Mouse (Mus musculus): ENCODE measurements around the gene Gm12695. TPM values are rescaled to one million over a fixed set of nuclear protein-coding genes. Genes with fewer than 3 reads are reported as not detected.

Gene Gm12695
- not detected for total RNA-seq (2021)
- long read RNA-seq, experiment 1, result 0 reads
- long read RNA-seq, experiment 2, result 0 reads

DNA sequence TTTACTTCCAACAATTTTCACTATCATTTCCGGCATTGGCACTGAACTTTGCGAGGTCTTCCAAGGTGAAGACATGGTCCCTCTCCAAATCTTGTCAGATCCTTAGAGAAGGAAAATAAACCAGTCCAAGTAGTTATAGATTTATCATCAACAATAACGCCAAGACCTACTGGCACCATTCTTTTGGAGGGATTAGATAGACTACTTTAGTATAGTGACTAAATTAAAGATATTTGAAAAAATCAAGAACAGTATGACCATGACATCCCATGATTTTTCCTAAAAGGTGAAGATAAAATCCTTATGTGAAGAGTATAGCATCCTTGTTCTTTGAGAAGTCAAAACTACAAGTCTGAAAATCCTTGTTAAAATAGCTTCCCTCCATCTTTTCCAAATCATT, at the start of gene Gm12695:
Gene Gm12695 (minus strand): TSS at position 101 of the 400 bp plus-strand sequence.
- DNase-seq, result no peak
- intact Hi-C loops (cut with DNase I; ENCODE audit: low total_unique reads), result no loop called here

DNA sequence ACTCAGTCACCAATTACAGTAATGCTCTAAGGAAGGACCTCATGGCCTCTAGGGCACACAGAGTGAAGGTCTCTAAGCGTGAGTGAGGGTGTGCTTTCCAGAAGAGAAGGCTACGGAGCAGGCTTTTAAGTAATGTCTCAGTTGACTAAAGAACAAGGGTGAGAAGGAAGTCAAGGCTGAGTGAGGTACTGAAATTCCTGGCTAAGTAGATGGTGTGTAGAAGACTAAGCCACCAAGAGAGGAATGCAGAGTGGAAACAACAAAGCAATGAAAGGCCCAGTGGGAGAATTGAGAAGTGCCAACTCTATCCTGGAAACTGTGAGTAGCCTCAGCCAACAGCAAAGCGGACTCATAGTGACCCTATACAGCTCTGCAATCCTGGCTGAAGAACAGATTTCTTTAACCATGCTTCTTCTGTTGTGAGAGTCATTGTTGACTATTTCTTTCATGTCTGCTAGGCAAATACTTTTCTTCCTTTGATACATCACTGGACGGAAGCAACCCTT, 40.6 kb upstream of the Gm12695 start:
- intact Hi-C loops (cut with DNase I; ENCODE audit: low total_unique reads), result no loop called here
- no peak for DNase-seq

DNA sequence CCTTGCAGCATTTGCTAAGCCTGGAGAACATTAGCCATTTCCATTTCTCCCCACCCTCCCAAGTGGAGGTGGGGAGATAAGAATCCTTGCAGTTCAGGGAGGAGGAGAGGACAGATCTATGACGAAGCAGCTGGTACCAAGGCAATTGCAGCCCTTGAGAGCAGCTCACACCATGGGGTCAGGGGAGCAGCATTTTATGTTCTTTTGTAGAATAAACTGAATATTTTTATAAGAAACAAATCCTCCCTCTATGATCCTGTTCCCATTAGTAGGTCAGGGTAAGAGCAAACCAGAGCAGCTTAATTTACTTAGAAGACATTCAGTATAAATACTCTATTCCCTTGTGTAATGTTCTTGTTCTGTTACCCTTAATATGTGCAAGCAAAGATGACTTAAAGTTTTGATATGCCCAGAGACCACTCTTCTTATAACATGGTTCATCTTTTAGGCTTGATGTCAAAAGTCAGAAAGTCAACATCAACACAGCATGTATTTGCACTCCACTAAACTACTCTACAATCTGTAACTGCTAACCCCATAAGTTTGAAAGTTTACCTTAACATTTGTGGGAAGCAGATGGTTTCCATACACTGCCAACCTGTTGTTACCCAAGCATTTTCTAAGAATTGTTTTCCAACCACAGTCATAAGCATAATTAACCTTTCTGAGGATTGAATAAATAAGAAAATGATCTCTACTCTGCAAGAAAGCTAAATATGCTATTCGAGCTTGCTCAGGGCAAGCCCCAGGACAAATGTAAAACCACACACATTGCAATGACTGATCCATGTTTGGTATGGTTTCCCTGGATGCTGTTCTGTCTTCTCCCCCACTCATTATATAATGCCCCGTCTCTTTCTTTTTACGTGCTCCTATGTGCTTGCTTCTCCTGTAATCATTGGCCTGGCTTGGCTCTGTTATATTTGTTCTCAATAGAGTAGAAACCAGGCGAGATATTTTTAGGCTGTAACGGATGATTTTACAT, 22.1 kb upstream of the Gm12695 start:
- intact Hi-C loops (cut with DNase I; ENCODE audit: low total_unique reads), result no loop called here
- DNase-seq, result no peak

DNA sequence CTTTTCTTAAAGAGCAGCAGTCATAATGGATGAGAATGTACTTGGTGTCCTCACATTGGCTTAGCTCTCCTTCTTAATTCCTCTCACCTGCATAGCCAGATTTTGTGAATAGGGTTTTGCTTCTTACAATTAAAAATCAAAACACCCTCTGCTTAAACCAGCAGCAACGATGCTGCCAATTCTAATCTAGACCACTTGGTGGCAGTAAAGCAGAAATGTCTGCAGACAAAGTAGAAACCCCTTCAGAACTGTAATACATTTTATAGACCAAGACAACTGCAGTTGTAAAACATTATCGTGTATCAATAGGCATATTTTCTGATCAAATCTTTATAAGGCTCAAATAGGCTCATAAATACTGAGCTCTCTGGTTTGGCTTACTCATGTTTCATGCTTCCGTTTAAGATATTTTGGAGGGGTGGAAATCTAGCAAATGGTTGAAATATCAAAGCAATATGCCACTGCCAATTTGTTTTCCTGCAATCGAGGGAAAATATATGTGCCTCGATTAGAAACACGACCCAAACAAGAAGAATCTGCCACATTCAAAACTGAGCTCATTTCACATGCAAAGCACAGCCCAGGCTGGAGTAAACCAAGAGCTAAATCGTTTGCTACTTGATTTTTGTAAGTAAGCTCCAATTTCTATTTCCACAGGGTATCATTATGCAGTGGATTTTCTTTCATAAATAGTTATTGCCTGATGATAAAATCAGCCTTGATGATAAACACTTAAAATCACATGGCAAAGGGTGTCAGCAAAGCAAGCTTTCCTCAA, 14.6 kb upstream of the Gm12695 start:
- no peak for DNase-seq
- intact Hi-C loops (cut with DNase I; ENCODE audit: low total_unique reads), result no loop called here

DNA sequence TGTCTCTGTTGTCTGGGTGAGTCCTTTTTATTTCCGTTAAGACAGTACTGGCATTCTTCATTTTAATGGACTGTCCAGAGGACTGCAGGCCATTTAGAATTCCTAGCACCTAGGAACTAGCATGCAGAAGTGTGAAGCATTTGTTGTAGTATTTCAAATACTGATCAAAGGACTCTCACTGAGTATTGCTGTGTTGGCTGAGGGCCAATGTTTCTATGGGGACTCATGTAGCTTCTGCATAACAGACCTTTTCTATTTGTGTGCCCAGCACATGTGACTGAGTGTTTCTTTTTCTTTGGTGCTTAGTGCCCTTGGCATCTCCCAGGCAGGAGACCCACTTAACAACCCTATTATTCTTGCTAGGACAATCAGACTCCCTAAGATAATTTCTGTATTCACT, 12.6 kb upstream of the Gm12695 start:
- intact Hi-C loops (cut with DNase I; ENCODE audit: low total_unique reads), result no loop called here
- no peak for DNase-seq

DNA sequence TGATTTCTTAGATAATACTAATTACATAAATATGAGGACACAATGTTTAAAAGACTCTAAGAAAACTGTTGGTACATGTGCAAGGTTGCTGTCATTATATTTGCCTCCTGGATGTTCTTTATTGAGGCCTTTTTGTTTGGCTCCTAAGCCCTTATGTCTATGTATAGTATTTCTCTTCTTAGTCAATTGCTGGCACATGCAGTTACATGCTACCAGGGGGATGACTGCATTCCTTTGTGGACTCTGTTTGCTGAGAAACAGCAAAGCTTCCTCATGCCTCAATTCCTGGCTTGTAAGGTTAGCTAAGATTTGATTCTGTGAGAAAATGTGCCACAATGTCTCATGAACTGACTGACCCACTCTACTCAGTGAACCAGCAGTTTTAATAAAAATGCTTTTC, 6.3 kb upstream of the Gm12695 start:
- DNase-seq, result no peak
- intact Hi-C loops (cut with DNase I; ENCODE audit: low total_unique reads), result no loop called here

DNA sequence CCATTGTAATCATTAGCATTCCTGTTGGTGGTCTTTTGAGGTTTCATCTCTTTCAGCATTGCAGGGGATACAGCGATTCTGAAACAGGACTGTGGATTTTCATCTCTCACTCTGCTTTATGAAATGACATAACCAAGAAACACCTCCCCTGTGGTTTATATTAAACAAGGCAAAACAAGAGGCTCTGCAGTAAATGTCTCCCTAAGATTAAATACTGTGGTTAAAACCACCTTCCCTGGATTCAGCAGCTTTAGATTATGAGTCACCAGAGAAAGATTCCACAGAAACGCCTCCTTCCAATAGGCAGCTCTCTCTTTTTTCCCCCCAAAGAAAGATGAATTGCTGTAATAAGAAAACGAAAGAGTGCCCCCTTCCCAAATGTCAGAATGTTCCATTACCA, 4.9 kb upstream of the Gm12695 start:
- no peak for DNase-seq
- intact Hi-C loops (cut with DNase I; ENCODE audit: low total_unique reads), result no loop called here

DNA sequence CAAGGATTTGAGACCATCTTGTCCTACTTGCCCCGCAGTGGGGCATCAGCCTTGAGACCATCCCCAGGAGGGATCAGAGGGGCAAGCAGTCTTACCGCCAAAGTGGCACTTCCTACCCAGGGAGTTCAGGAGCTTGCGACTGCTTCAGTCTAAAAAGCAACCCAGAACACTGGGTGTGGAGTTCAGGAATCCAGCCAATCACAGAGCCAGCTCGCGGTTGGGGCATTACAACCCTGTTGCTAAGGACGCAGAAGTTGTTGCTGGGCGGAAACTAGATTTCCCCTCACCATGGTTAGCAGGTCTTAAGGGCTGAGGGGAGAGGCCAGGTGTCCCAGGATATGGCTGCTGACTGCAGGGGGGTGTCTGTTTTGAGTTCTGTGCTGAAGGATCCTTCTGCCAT, 1.6 kb upstream of the Gm12695 start:
- DNase-seq, result no peak
- intact Hi-C loops (cut with DNase I; ENCODE audit: low total_unique reads), result no loop called here

DNA sequence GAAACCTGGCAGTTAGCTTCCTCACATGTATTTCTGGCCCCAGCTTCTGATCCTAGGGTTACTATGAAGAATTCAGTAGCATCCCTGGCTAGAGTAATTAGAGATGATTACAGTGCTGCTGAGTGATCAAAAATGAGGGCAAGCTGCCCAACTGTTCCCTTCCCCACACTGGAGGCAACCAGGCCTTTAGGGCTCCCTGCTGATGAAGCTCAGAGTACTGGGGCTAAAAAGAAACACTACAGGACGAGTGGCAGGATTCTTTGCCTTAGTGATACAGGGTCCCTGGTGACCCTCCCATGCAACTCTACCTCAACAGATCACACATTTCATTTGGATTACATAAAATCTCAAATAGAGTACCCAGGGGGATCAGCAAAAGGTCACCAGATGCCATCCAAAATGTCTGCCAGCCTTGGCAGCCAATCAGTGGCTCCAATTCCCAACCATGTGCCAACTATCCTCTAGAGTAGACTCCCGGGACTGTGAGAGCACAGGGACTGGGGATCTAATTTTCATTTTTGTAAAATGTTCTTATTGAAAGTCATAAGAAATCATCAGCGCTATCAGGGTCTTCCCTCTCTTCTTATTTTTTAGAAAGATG, 11.9 kb downstream of the Gm12695 start:
- peak; percentile 56 for DNase-seq
- intact Hi-C loops (cut with DNase I; ENCODE audit: low total_unique reads), result no loop called here

DNA sequence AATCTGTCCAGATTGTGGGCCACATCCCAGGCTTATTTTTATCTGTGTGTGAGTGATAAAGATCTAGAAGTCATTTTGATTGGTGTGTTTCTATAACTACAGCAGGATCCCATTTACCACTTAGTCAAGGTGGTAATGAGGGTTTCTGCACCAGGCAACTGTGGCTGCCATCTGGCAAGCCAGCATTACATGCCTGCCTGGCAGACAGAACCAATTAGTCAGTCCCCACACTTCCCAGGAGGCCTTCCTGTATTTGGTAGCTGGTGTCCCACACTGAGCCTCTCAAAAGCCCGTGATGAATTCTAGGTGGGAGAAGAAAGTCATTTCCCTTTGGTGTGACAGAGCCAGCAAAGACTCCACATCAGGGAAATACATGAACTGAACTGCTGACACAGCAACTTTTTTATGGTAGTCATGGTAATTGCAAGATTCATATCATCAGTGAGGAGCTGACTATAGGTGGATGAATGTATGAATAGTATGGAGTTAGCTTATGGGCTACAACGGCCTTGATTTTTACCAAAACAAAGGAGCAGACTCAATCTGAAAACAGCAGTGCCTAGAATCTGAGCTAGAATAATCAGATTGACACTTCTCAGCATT, 18.5 kb downstream of the Gm12695 start:
- intact Hi-C loops (cut with DNase I; ENCODE audit: low total_unique reads), result no loop called here
- no peak for DNase-seq

DNA sequence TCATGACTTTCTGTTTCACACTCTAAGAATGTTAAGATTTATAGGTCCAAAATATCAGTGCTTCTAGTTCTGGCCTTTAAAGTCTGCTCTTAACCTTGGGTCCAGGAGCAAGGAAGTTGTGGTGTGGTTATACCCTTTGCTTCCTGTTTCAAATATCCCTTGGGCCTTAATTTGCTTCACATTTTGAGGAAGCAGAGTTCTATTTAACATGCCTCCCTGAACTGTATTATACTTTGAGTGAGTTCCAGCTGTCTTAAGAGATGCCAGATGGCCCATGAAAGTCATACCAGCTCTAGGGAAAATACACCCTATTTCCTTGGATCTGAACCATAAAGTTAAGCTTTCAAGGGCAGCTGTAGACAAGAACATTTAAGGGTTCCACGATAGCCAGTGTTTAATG, 33.0 kb downstream of the Gm12695 start:
- intact Hi-C loops (cut with DNase I; ENCODE audit: low total_unique reads), result no loop called here
- no peak for DNase-seq

DNA sequence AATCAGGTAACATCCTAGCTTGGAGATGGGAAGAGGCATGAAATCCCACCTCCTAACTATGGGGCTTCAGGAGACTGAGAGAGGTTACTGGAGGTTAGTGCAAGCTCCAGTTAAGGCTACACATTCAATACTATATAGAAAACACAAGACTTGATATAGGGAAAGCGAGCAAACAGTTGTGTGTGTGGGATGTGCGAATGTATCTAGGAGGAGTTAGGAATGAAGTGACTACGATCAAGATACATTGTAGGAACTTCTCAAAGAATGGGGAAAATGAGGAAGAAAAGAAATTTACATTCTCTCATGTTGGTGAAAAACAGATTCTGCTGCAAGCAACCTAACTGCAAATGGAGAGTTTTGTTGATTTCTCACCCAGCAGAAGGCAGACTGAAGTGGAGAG, 44.5 kb downstream of the Gm12695 start:
- DNase-seq, result no peak
- intact Hi-C loops (cut with DNase I; ENCODE audit: low total_unique reads), result no loop called here

DNA sequence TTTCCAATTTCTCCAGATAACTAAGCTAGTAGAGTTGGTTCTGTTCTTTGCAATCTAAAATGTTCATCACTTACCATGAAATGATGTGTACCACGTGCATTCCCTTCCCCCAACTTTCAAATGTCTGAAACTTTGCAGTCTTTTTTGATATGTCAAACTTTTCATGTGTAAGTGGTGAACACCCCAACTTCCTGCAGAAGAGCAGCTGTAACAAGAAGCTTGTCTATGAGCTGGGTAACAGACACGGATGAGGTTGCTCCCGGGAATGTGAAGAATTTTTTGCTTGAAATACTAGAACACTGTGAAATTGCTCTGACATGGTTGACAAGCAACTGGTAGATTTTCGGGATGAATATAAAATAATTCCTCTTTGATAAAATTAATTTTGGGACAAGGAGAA, 55.7 kb downstream of the Gm12695 start:
- intact Hi-C loops (cut with DNase I; ENCODE audit: low total_unique reads), result no loop called here

DNA sequence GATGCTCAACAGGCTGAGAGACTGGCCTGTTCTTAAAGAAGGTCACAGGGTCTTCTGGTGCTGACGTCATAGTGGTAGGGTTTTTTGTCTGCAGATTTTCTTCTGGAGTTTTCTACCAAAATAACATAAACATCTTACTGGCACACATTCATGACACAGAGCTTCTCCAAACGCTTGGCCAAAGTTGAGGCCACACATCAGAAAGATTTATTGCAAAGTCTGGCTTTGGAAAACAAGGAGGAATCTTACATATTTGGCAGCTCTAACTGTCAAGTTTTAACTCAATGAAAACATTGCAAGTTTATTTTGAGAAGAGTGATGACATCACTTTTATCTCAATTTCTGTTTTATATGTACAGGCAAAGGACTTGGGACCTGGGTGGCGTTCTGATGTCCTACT, 56.8 kb downstream of the Gm12695 start:
- no peak for DNase-seq
- intact Hi-C loops (cut with DNase I; ENCODE audit: low total_unique reads), result no loop called here

More for the DNA sequence above, 55.7 kb downstream of the Gm12695 start:
- no peak for DNase-seq

DNA sequence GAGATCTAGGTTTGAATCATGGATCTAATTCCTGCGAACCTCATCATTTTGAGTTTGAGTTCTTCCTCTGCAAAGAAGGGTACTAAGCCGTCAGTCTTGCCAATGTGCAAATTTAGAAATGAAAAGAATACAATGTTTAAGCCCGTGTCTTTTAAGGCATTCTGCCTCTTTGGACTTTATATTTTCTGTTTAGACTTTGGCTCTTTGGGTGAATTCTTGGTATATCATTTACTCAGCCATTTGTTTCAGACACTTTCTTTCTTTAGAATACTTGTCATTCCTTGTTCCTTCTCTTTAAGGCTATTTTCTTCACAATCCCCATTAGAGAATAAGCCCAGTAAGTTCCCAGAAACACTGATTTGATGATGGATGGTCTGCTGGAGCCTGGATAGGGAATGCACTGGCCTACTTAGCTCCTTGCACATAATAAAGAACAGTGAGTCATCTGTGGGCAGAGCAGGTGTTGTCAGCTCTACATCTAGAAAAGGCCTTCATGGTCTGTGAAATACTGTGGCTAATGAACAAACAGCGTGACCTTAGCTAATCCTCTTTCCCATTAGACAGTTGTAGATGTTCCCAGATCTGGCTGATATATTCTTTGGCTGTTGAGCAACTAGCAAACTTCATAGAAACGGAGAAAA, 59.5 kb downstream of the Gm12695 start:
- intact Hi-C loops (cut with DNase I; ENCODE audit: low total_unique reads), result no loop called here

DNA sequence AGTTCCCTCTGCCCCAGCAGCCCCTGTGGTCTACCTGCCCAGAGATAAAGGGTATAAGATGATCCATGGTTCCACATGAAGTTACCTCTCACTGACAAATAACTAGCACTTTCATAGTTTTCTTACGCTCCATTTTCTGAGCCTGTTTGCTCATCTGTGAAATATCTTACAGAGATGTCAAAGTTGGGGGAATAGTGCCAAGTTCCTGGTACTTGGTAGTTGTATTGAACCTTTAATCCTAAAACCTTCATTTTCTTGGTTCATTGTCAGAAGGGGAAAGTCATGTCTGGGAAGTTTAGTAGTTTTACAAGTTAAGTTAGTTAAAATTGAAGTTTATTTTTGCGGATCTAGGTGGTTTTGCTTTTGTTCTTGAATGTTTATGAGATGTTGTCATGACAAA, 62.7 kb downstream of the Gm12695 start:
- no peak for DNase-seq
- intact Hi-C loops (cut with DNase I; ENCODE audit: low total_unique reads), result no loop called here

More for the DNA sequence above, 59.5 kb downstream of the Gm12695 start:
- no peak for DNase-seq

DNA sequence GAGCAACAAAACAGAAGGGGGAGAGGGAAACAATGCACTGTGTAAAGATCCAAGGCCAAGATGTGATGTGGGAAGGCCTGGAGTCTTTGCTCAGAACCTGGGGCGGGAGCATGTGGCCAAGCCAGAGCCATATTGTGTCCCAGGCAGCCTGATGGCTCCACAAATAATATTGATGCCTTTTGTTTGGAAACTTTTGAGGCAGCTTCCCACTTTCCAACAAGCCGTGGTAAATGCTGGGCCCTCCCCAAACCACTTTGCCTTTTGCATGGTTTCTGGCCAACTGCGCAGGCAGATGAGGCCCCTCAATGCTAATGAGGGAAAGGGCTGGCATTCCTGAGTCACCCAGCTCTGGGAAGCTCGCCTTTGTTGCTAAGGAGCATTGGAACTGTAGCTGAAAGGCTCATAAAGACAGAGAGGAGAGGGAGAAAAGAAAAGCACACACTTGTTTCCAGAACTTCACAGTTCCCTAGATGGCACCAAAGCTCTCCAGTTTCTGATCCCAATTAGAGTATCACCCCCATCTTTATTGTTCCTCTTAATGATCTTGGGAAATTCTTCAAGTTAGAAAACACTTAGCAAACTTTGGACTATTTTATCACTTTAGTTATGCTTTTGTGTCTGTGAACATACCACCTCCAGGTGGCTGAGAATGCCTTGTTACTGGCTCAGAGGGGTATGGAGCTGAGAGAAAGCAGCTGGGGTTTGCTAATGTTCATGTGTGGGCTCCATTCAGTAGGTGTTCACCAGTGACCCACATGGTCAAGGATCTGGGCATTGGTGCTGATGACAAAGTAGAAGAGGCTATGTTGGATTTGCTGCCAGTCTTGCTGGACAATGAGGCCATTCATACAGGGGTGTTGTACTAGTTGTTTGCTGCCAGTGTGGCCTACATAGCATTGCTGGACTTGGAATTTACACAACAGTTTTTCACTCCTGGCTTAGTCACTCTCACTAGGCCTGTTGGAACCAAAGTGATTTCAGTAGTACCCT, 65.7 kb downstream of the Gm12695 start:
- peak; percentile 16 for DNase-seq
- intact Hi-C loops (cut with DNase I; ENCODE audit: low total_unique reads), result no loop called here

DNA sequence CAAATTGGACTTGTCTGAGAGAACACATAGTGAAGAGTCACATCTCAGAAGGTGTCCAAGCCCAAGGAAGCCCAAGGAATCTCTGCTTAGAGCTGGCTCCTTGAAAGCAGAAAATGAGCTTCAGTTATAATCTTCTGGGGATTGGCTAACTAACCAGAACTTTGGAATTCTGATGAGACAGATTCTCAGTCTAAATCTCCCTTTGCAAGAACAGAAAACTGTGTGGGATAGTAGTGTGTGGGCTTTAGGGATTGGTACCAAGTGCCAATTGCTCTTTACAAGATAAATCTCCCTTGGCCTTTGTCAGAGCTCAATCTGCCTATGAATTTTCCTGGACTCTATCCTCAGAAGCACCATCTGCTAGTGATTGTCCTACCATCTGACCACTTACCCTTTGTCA, 66.5 kb downstream of the Gm12695 start:
- intact Hi-C loops (cut with DNase I; ENCODE audit: low total_unique reads), result no loop called here
- DNase-seq, result no peak

Data from gastrocnemius, postnatal 14 days (tissue).